Mouse (Mus musculus): ENCODE measurements around the gene Krt8.

GRCm38 (mm10) chr15:101958891-101959290 lies 45.4 kb downstream of the Krt8 start:
- TF ChIP-seq GATA1 (IDR thresholded peaks at IDR 0.05; ENCODE audit: low read length) (no peak), TAL1 (IDR thresholded peaks at IDR 0.05; ENCODE audit: low read length) (no peak)
